Mouse (Mus musculus): ENCODE results near the gene Cdkn2c.

DNA sequence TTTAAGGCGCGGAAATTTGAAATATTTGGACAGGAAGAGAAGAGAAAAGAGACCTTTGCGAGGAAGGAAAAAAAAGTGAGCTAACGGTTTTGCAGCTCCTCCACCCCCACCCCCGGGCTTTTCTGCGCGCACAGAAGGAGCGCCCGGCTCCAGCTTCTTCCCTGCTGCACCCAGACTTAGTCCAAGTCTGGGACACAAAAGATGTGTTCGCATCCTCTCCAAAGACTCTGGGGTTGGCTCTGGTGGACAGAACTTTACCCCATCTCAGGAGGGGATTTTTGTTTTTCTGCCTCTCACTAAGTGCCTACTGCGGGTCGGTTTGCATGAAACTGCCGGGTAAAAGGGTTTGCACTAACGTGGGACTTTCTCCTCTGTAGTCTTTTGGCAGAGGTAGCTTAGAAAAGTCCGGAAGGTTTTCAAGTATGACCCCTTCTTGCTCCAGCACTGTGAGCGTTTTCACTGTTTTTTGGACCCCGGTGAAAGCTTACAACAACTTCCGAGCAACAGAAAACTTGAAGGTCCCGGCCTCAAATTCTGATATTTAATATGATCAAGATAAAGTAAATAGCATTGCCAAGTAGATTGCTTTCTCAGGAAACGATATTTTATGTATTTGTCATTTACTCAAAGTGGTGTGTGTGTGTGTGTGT, 9.0 kb downstream of the Cdkn2c start:
- no peak for TF ChIP-seq CTCF (IDR thresholded peaks at IDR 0.05; ENCODE audit: low read depth)
- no peak for TF ChIP-seq EP300 (optimal IDR thresholded peaks at IDR 0.05)

Data from stomach, postnatal 0 days (tissue).